Mouse (Mus musculus) limb, embryonic 13.5 days (tissue): ENCODE results near the gene Mtus2. TPM values are rescaled to one million over a fixed set of nuclear protein-coding genes. Genes with fewer than 3 reads are reported as not detected.

Source experiments
- ATAC-seq: fragments of 200-750 bp; cut with Nextera tagmentation; 2 replicates; pipeline ENCODE4 v1.8.0; 2017; ENCODE audit warnings: low read depth, moderate number of reproducible peaks, moderate TSS enrichment; ENCODE audit not compliant: low FRiP score
- H3K27ac ChIP-seq: fragments of 300-500 bp; sonication (generic); 2 replicates; pipeline ENCODE4 v1.5.1; 2015; ENCODE audit warnings: inconsistent platforms, mild to moderate bottlenecking, moderate library complexity
- H3K27me3 ChIP-seq: fragments of 300-500 bp; sonication (generic); 2 replicates; pipeline ENCODE4 v1.6.1; 2015; ENCODE audit warnings: mild to moderate bottlenecking, inconsistent platforms
- H3K36me3 ChIP-seq: fragments of 300-500 bp; sonication (generic); 2 replicates; pipeline ENCODE4 v1.6.1; 2015; ENCODE audit warnings: inconsistent platforms, mild to moderate bottlenecking, moderate library complexity
- H3K4me1 ChIP-seq: fragments of 300-500 bp; sonication (generic); 2 replicates; pipeline ENCODE4 v1.6.1; 2015; ENCODE audit warnings: inconsistent platforms
- H3K4me2 ChIP-seq: fragments of 300-500 bp; sonication (generic); replicated peaks from 2 replicates; pipeline ENCODE4 v1.6.1; 2015; ENCODE audit warnings: inconsistent platforms, mild to moderate bottlenecking, moderate library complexity
- H3K4me3 ChIP-seq: fragments of 300-500 bp; sonication (generic); 2 replicates; pipeline ENCODE4 v1.5.1; 2015; ENCODE audit warnings: moderate library complexity, mild to moderate bottlenecking, inconsistent platforms
- H3K9ac ChIP-seq: fragments of 300-500 bp; sonication (generic); 2 replicates; pipeline ENCODE4 v1.6.1; 2015; ENCODE audit warnings: mild to moderate bottlenecking, inconsistent platforms
- H3K9me3 ChIP-seq: fragments of 300-500 bp; sonication (generic); 2 replicates; pipeline ENCODE4 v1.6.1; 2016; ENCODE audit warnings: inconsistent platforms
- WGBS: fragments of 180-500 bp; shearing (Covaris S2); methylation state at CpG from one replicate; pipeline ENCODE4 v1.1.7; 2015; 5-methylcytosine and 5-hydroxymethylcytosine counted together
- polyA plus RNA-seq: library from polyadenylated mRNA; unstranded; fragments of >200 nt; fragmentation: Nextera tagmentation; extraction: Ambion mirVana; gene quantifications from 2 replicates; pipeline ENCODE4 v1.2.1, GENCODE M21; 2015

The Mtus2 gene
- polyA plus RNA-seq, 1 experiment from 2014 or later = 7.0 TPM

GRCm38 (mm10) chr5:148057433-148057832 is 100.3 kb downstream of the Mtus2 start:
- no peak for ATAC-seq
- no peak overlapping the region for H3K27ac ChIP-seq
- WGBS = 78% methylated on average over 3 of the region's 3 CpGs

GRCm38 (mm10) chr5:148059339-148059738 is 102.2 kb downstream of the Mtus2 start:
- Histone ChIP-seq H3K9me3 (peaks cover 10% of the 10 kb centered on the region; the same call in 1 of the 2 replicates), H3K9ac (no peak overlapping the region), H3K27ac (no peak overlapping the region), H3K4me3 (no peak overlapping the region), H3K4me1 (no peaks in the 10 kb centered on the region), H3K4me2 (no peak overlapping the region), H3K27me3 (no peaks in the 10 kb centered on the region), H3K36me3 (no peaks in the 10 kb centered on the region)
- 64% methylated on average over 3 of the region's 3 CpGs for WGBS
- ATAC-seq = no peak

More at GRCm38 (mm10) chr5:148057433-148057832, 100.3 kb downstream of the Mtus2 start:
- H3K36me3 ChIP-seq = no peaks in the 10 kb centered on the region
- H3K4me2 ChIP-seq = no peak overlapping the region
- no peak overlapping the region for H3K9ac ChIP-seq
- no peaks in the 10 kb centered on the region for H3K27me3 ChIP-seq
- peaks cover 10% of the 10 kb centered on the region; the same call in 1 of the 2 replicates for H3K9me3 ChIP-seq
- H3K4me3 ChIP-seq = no peak overlapping the region
- H3K4me1 ChIP-seq = no peaks in the 10 kb centered on the region

GRCm38 (mm10) chr5:148061869-148062268 is 104.7 kb downstream of the Mtus2 start:
- no peak for ATAC-seq
- WGBS = 82% methylated on average over 4 of the region's 4 CpGs
- H3K27ac ChIP-seq = no peak overlapping the region
- no peaks in the 10 kb centered on the region for H3K36me3 ChIP-seq
- H3K9me3 ChIP-seq = peaks cover 6% of the 10 kb centered on the region; the same call in 1 of the 2 replicates
- H3K27me3 ChIP-seq = no peaks in the 10 kb centered on the region
- no peak overlapping the region for H3K9ac ChIP-seq
- H3K4me3 ChIP-seq = no peak overlapping the region
- no peaks in the 10 kb centered on the region for H3K4me1 ChIP-seq
- H3K4me2 ChIP-seq = no peak overlapping the region

- Histone ChIP-seq H3K4me1 (no peaks in the 10 kb centered on the region), H3K4me3 (no peak overlapping the region), H3K36me3 (no peaks in the 10 kb centered on the region), H3K4me2 (no peak overlapping the region), H3K27ac (no peak overlapping the region), H3K27me3 (no peaks in the 10 kb centered on the region), H3K9me3 (peaks cover 6% of the 10 kb centered on the region; the same call in 1 of the 2 replicates), H3K9ac (no peak overlapping the region)
- 78% methylated on average over 3 of the region's 3 CpGs for WGBS
- ATAC-seq = no peak
Measured at GRCm38 (mm10) chr5:148063745-148064144, 106.6 kb downstream of the Mtus2 start.

GRCm38 (mm10) chr5:148065251-148065650 is 108.1 kb downstream of the Mtus2 start:
- 76% methylated on average over 5 of the region's 5 CpGs for WGBS

GRCm38 (mm10) chr5:148069909-148070308 is 112.8 kb downstream of the Mtus2 start:
- Histone ChIP-seq H3K4me2 (no peak overlapping the region), H3K27ac (no peak overlapping the region), H3K9ac (no peak overlapping the region), H3K36me3 (no peaks in the 10 kb centered on the region), H3K4me3 (no peak overlapping the region), H3K9me3 (no peaks in the 10 kb centered on the region), H3K27me3 (no peaks in the 10 kb centered on the region), H3K4me1 (no peaks in the 10 kb centered on the region)
- WGBS = 5% methylated on average over 4 of the region's 4 CpGs
- peak; percentile 48 for ATAC-seq

More at GRCm38 (mm10) chr5:148065251-148065650, 108.1 kb downstream of the Mtus2 start:
- Histone ChIP-seq H3K27ac (no peak overlapping the region), H3K9me3 (no peaks in the 10 kb centered on the region), H3K9ac (no peak overlapping the region), H3K4me3 (no peak overlapping the region), H3K27me3 (no peaks in the 10 kb centered on the region), H3K4me1 (no peaks in the 10 kb centered on the region), H3K4me2 (no peak overlapping the region), H3K36me3 (no peaks in the 10 kb centered on the region)
- no peak for ATAC-seq

- Histone ChIP-seq H3K27ac (no peak overlapping the region), H3K4me1 (no peaks in the 10 kb centered on the region), H3K9ac (no peak overlapping the region), H3K9me3 (no peaks in the 10 kb centered on the region), H3K4me3 (no peak overlapping the region), H3K36me3 (no peaks in the 10 kb centered on the region), H3K27me3 (no peaks in the 10 kb centered on the region), H3K4me2 (no peak overlapping the region)
- no peak for ATAC-seq
- 7% methylated on average over 9 of the region's 9 CpGs for WGBS
Measured at GRCm38 (mm10) chr5:148071800-148072199, 114.7 kb downstream of the Mtus2 start.

- Histone ChIP-seq H3K9me3 (no peaks in the 10 kb centered on the region), H3K27me3 (no peaks in the 10 kb centered on the region), H3K4me3 (no peak overlapping the region), H3K27ac (no peak overlapping the region), H3K36me3 (no peaks in the 10 kb centered on the region), H3K4me1 (no peaks in the 10 kb centered on the region), H3K9ac (no peak overlapping the region), H3K4me2 (no peak overlapping the region)
- 92% methylated on average over 5 of the region's 5 CpGs for WGBS
- ATAC-seq = no peak
Measured at GRCm38 (mm10) chr5:148073461-148073860, 116.3 kb downstream of the Mtus2 start.

GRCm38 (mm10) chr5:148079732-148080131 is 122.6 kb downstream of the Mtus2 start:
- H3K27me3 ChIP-seq = no peaks in the 10 kb centered on the region
- peaks cover 16% of the 10 kb centered on the region for H3K9me3 ChIP-seq
- WGBS = 80% methylated on average over 3 of the region's 3 CpGs
- H3K27ac ChIP-seq = no peak overlapping the region
- H3K36me3 ChIP-seq = no peaks in the 10 kb centered on the region
- no peak overlapping the region for H3K9ac ChIP-seq
- H3K4me1 ChIP-seq = no peaks in the 10 kb centered on the region
- ATAC-seq = no peak
- no peak overlapping the region for H3K4me2 ChIP-seq
- H3K4me3 ChIP-seq = no peak overlapping the region

- no peak overlapping the region for H3K27ac ChIP-seq
- no peak overlapping the region for H3K4me2 ChIP-seq
- no peaks in the 10 kb centered on the region for H3K4me1 ChIP-seq
- ATAC-seq = no peak
- H3K9me3 ChIP-seq = peaks cover 16% of the 10 kb centered on the region
- 93% methylated on average over 1 of the region's 1 CpGs for WGBS
- H3K4me3 ChIP-seq = no peak overlapping the region
- no peak overlapping the region for H3K9ac ChIP-seq
- H3K27me3 ChIP-seq = no peaks in the 10 kb centered on the region
- no peaks in the 10 kb centered on the region for H3K36me3 ChIP-seq
Measured at GRCm38 (mm10) chr5:148083541-148083940, 126.4 kb downstream of the Mtus2 start.

GRCm38 (mm10) chr5:148084766-148085165 is 127.6 kb downstream of the Mtus2 start:
- H3K4me1 ChIP-seq = no peaks in the 10 kb centered on the region
- no peak overlapping the region for H3K4me2 ChIP-seq
- no peak overlapping the region for H3K9ac ChIP-seq
- peaks cover 12% of the 10 kb centered on the region for H3K9me3 ChIP-seq
- ATAC-seq = no peak
- no peak overlapping the region for H3K27ac ChIP-seq
- WGBS = 86% methylated on average over 5 of the region's 5 CpGs
- H3K27me3 ChIP-seq = no peaks in the 10 kb centered on the region
- no peaks in the 10 kb centered on the region for H3K36me3 ChIP-seq
- H3K4me3 ChIP-seq = no peak overlapping the region

GRCm38 (mm10) chr5:148087796-148088195 is 130.7 kb downstream of the Mtus2 start:
- no peaks in the 10 kb centered on the region for H3K36me3 ChIP-seq
- WGBS = 75% methylated on average over 3 of the region's 3 CpGs
- no peaks in the 10 kb centered on the region for H3K27me3 ChIP-seq

GRCm38 (mm10) chr5:148090191-148090821 is 133.2 kb downstream of the Mtus2 start:
- no peak overlapping the region for H3K27ac ChIP-seq
- no peak overlapping the region for H3K4me2 ChIP-seq
- no peak overlapping the region for H3K4me3 ChIP-seq
- H3K36me3 ChIP-seq = no peaks in the 10 kb centered on the region
- ATAC-seq = no peak
- H3K27me3 ChIP-seq = no peaks in the 10 kb centered on the region
- no peaks in the 10 kb centered on the region; the same call in 1 of the 2 replicates for H3K9me3 ChIP-seq
- no peaks in the 10 kb centered on the region for H3K4me1 ChIP-seq
- no peak overlapping the region for H3K9ac ChIP-seq
- 79% methylated on average over 11 of the region's 11 CpGs for WGBS

More at GRCm38 (mm10) chr5:148087796-148088195, 130.7 kb downstream of the Mtus2 start:
- Histone ChIP-seq H3K4me3 (no peak overlapping the region), H3K4me2 (no peak overlapping the region), H3K4me1 (no peaks in the 10 kb centered on the region), H3K27ac (no peak overlapping the region), H3K9ac (no peak overlapping the region), H3K9me3 (peaks cover 4% of the 10 kb centered on the region)
- no peak for ATAC-seq
